Mouse (Mus musculus) stomach, postnatal 0 days (tissue): ENCODE measurements around the gene Fcgr2b.

Experiments used
- CTCF ChIP-seq: IDR thresholded peaks from 2 replicates; pipeline ENCODE4 v1.5.1; 2016; ENCODE audit warnings: antibody characterized with exemption, low read depth, mild to moderate bottlenecking, moderate library complexity
- EP300 ChIP-seq: optimal IDR thresholded peaks from 2 replicates; pipeline ENCODE3; 2016; ENCODE audit warnings: antibody characterized with exemption

DNA sequence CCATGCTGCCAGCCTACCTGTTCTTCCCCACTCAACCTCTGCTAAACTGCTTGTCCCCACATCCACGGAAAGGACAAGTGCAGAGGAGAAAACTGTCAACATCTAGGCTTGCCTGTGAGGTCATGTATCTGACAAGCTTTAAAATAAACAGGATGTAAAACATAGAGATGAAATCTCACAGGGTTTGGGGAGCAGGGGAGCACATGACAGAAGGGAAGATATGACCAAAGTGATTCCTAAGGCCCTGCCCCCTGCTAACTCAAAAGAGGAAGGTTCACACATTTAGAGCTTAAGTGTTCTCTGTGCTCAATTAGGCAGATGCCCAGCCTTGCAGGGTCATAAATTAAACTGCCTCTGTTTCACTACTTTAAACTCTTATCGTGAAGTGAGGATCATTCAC lies 42.0 kb downstream of the Fcgr2b start:
- TF ChIP-seq CTCF (no peak), EP300 (no peak)
